Mouse (Mus musculus): ENCODE data around the gene Acsf2.

The Acsf2 gene

GRCm38 (mm10) chr11:94600447-94600846 lies 1.2 kb downstream of the Acsf2 start:
- intact Hi-C loops (cut with DNase I): no loop called here

GRCm38 (mm10) chr11:94598437-94599120 lies 3.1 kb downstream of the Acsf2 start:
- intact Hi-C loops (cut with DNase I): no loop called here

- intact Hi-C loops (cut with DNase I): no loop called here
These were observed 4.4 kb downstream of the Acsf2 start for GRCm38 (mm10) chr11:94597319-94597718.

DNA sequence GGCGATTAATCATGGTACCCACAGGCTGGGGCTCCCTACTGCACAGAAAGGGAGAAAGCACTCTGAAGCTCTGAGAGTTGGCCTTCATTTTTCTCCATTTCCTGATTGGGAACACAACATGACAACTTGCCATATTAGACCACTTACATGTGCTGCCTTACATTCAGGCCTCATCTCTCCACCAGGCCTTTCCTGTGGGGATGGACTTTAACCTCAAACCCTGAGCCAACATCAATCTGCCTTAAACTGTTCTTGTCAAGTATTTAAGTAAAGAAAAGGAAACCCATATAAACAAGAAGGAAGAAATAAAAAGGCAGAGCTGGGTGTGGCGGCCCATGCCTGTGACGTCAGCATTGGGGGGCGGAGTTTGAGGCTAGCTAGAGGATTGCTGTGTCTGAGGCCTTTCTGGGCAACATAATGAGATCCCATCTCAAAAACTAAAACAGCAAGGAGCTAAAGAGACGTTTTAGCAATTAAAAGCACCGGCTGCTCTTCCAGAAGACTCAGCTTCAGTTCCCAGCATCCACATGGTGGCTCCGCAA lies 5.3 kb downstream of the Acsf2 start:
- intact Hi-C loops (cut with DNase I): no loop called here

DNA sequence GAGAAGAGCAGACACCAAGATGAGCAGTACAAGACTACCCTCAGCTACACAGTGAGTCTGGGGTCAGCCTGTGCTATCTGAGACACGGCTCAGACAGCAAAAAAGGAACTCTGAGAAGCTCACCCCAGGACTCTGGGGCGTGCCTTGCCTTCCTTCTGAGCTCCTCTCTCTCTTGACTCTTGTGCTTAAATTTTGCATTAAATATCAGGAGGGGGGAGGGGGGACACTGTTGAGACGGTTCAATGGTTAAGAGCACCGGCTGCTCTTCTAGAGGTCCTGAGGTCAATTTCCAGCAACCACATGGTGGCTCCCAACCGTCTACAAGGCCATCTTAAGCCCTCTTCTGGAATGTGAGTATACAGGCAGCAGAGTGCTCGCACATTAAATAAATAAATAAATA lies 14.2 kb downstream of the Acsf2 start:
- intact Hi-C loops (cut with DNase I): no loop called here

GRCm38 (mm10) chr11:94585091-94585490 lies 16.6 kb downstream of the Acsf2 start:
- intact Hi-C loops (cut with DNase I): no loop called here

GRCm38 (mm10) chr11:94580111-94580740 lies 21.4 kb downstream of the Acsf2 start:
- intact Hi-C loops (cut with DNase I): no loop called here

DNA sequence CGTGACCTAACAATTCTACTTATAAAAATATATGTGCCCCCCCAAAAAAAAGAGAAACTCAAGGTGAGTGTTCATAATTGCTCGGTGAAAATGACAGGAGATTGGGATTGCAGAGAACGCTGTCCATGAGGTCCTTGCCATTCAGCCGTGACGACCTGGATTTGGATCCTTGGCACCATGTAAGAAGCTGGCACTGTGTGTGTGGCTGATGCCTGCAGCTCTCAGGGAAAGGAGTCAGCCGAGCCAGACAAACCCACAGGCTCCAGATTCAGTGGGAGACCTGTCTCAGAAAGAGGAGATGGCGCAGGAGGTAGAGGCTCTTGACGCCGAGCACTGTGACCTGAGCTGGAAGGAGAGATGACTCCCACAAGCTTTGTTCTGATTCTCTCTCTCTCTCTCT lies 25.3 kb downstream of the Acsf2 start:
- intact Hi-C loops (cut with DNase I): no loop called here

- intact Hi-C loops (cut with DNase I): no loop called here
These were observed 26.6 kb downstream of the Acsf2 start for GRCm38 (mm10) chr11:94575036-94575435.

- intact Hi-C loops (cut with DNase I): no loop called here
These were observed 27.1 kb downstream of the Acsf2 start for GRCm38 (mm10) chr11:94574560-94574959.

GRCm38 (mm10) chr11:94571850-94572249 lies 29.8 kb downstream of the Acsf2 start:
- intact Hi-C loops (cut with DNase I): no loop called here

DNA sequence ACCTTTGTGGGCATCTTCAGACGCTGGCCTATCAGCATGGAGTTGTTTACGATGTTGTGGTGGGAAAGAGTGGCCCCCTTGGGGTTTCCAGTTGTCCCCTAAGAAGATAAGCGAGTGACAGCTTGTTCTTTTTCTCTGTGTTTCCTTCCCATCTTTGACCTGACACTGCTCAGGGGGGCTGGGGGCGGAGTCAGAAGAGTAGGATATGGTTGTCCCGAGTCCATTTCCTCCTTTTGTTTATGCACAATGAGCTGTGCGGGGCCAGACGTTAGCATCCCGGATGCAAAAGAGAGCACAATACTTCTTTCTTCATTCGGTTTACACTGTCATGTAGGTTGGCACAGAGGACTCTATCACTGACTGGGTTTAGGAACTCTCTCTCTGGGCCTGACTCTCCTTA lies 31.1 kb downstream of the Acsf2 start:
- intact Hi-C loops (cut with DNase I): no loop called here

- intact Hi-C loops (cut with DNase I): no loop called here
These were observed 34.3 kb downstream of the Acsf2 start for GRCm38 (mm10) chr11:94567326-94567725.

DNA sequence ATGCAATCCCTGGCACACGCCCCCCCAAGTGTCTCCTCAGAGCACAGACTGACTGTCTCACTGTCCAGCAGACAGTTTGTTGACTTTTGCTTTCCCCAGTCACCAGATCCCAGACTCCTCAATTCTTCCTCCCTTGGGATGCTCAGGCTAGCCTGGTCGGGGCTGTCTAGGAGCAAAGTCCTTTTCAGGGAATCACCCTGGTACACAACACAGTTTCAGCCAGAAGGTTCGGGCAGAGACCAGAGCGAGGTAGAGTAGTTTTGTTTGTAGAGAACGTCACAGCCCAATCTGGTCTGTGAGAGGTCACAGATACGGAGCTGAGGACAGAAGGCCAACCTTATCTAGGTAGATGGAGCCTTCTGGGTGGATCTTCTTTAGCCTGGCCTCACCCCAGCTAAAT lies 35.1 kb downstream of the Acsf2 start:
- intact Hi-C loops (cut with DNase I): no loop called here

GRCm38 (mm10) chr11:94565151-94565479 lies 36.6 kb downstream of the Acsf2 start:
- intact Hi-C loops (cut with DNase I): no loop called here

DNA sequence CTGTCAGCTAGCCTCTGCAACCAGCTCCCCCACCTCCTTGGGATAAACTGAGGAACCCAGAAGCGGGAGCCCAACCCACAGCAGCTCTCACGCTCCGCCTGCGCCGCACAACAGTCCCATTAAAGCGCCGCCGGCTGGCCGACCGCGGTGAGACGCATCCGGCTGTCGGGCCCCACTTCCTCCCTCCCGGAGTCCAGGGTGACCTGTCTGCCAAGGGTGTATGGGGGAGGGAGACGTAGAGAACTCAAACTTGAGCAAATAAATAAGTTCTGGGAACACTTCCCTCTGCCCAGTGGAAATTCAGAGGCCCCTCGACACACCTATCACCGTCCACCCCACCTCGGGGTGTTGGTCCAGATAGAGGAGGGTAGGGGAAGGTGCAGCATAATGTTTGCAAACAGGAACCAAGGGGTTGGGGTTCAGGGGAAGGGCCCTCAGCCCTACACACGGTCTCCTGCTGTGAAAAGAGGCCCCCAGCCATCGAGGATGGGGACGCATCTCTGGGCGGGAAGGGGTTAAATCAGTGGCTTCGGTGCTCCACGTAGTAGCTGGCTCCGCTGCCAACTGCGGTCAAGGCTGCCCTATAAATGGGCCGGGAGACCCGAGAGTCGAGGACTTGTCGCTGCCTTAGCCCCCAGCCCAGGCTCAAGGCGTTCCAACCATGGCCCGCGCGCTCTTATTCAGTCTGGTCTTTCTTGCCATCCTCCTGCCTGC lies 37.1 kb downstream of the Acsf2 start, which contains the start of gene Chad:
TSS of gene Chad (plus strand) at position 611 of the 714 bp plus-strand sequence.
- intact Hi-C loops (cut with DNase I): no loop called here

DNA sequence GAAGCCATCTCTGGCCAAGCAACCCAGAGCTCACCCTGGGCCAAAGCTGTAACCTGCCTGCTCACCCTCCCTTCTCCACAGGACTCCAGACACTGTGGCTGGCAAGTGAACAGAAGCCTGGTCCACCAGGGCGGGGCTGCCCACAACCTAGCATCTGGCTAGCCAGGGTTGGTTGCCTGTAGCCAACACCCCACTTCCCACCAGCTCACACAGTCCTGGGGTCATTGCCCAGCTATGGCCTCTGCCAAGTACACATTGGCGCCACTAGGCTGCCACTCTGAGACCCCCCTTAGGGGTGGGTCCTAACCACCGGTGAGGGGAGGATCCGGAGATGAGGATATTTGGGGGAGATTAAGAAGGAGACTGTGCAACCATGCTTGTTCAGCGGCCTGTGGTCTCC lies 37.9 kb downstream of the Acsf2 start:
- intact Hi-C loops (cut with DNase I): no loop called here

DNA sequence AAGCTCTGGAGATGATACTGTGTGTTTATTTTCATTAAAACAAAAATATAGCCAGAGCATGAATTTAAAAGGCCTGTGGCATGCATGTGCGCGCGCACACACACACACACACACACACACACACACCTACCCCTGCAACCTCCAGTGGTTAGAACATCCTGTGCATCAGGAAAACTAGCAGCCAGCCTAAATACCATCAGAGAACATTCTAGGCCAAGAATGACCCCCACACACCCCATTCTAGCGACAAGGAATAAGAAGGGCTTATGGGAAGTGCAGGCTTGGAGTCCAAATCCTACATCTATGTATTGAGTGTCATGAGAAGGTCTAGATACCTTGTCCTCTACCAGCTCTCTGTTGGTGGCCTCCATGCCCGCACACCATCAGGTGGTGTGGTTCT lies 38.3 kb downstream of the Acsf2 start:
- intact Hi-C loops (cut with DNase I): no loop called here

- intact Hi-C loops (cut with DNase I): no loop called here
These were observed 43.4 kb downstream of the Acsf2 start for GRCm38 (mm10) chr11:94558226-94558625.

- intact Hi-C loops (cut with DNase I): no loop called here
These were observed 51.3 kb downstream of the Acsf2 start for GRCm38 (mm10) chr11:94550442-94550744.

- intact Hi-C loops (cut with DNase I): loop anchor here (5.0 kb wide), 1 partner anchor 208 kb away; no protein-coding TSS in a partner anchor
These were observed 51.8 kb downstream of the Acsf2 start for GRCm38 (mm10) chr11:94549691-94550441.
